Mouse (Mus musculus) frontal cortex, postnatal 36 days (tissue): ENCODE data around the gene Mrpl20.

Experiments
- DNase-seq, 2 experiments: peaks; one replicate each; pipeline ENCODE4 v3.0.0; 2022; ENCODE audit warnings: low spot score in 2 of 2

Mrpl20 gene

DNA sequence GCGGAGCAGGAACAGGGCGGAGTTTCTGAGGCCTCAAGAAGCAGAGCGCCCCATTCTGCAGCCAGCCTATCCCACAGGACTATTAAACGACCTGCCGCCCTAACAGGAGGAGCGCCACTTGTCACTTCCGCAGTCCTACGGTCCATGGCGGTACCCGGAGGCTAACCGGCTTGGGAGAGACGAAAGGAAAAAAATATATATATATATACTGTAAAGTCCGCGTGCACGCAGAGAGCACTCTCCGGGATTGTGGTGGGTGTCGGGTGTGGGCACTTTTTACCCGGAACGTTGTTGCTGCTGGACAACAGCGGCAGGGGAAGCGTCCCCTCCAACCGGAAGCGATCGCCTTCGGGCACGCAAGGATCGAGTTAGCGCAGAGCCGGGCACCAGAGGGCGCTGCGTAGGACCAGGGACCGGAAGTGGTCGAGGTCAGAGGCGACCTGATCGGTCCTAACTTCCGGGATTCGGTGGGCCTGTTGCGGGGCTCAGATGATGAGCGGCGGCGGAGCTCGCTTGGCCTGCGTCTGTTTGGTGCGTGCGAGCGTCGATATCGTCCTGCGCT is 28.6 kb downstream of the Mrpl20 start, which contains the start of gene Aurkaip1:
Gene Aurkaip1, plus strand, starts transcription at position 68 of the 562 bp plus-strand sequence.
- DNase-seq, result peak; percentile 93 to 95

DNA sequence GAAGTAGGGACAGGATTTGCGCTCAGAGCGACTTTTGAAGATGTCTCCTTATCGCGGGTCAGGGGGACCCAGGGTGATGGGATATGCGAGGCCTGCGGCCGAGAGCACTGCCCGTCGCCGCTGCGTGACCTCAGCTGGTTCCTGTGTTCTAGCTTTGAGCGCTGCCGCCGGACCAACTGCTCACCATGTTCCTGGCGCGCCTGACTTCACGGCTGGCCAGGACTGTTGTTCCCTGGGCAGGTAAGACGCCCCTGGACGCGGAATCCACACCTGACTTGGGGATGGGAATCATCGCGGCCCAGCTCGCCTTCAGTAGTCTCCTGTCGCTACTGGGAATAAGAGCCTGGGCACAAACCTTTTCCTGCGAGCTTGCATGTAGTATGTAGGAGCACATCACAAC is 29.2 kb downstream of the Mrpl20 start:
- peak in 1 of 2 experiments; percentile 10 for DNase-seq

DNA sequence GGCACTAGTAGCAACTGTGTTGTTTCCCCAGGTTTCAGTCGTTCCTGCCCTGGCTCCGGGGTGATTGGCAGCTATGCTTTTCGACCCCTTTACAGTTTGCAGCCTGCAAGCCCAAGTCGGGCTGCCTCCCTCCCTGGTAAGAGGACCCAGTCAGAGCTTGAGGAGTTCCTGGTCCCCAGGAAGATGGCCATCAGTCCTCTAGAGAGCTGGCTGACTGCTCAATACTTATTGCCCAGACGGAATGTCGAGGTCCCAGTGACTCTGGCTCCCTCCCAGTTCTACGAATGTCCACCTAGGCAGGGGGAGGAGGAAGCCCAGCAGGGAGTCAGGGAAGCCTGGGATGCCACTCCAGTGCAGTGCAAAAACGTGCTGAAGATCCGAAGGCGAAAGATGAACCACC is 29.6 kb downstream of the Mrpl20 start:
- no peak for DNase-seq

DNA sequence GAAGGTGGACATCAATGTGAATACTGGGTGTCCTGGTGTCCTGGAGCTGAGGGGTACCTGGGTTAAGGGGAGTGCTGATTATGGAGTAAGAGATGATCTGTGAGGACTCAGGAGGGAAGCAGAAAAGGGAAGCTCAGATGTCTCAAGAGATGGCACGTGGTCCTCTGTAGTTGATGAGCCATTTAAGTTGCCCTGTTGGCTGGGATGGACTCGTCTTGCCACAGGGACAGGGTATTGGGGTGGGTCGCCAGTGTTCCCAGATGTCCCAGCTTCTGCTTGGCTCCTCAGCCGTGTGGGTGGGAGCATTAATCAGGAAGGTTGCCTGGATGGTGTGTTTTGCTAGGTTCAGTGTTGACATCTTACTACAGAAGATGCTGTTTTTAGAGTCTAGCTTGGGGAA is 30.6 kb downstream of the Mrpl20 start:
- DNase-seq, result no peak

DNA sequence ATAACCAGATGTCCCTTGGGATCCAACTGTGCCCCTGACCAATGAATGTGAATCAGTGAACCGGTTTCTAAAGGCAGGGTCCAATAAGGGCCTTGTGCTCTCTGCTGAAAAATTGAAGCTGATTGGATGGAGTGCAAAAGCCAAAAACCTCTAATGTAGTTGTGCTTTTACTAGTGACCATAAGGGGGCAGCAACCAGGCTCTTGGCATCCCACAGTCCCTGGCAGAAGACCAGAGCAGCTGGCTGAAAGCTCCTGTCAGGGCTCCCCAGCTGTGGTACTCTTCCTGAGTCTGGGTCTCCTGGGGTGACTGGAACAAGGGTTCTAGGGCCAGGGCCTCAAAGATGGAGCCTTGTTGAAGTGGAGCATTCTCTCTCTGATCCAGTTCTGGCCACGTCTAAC is 31.2 kb downstream of the Mrpl20 start:
- DNase-seq, result peak; percentile 73 to 81

DNA sequence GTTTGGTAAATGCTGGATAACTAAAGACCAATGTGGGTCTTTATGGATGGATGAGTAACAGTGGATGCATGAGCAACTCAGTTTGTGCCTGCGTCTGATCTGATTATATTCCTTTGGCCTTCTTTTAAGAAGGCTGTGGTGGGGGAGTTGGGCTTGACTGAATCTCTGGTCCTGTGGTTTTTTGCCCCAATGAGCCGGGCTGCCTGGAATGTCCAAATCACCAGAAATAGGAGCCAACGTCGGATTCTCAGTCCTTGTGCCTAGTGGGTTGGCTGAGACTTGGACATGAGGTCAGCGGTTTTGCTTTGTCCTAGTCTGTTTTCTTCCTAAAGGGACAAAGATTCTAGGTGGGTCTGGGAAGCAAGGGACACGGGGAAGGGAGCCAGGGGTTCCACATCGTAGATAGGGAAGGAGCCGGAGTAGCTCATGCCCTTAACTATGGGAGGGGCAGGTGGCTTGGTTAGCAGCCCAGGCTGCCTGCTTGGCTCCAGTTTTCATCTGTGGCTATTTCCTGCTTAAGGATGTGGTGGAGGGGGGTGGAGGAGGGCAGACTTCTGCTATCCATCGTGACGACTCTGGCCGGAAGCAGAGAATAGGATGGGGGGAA is 34.8 kb downstream of the Mrpl20 start:
- no peak for DNase-seq

DNA sequence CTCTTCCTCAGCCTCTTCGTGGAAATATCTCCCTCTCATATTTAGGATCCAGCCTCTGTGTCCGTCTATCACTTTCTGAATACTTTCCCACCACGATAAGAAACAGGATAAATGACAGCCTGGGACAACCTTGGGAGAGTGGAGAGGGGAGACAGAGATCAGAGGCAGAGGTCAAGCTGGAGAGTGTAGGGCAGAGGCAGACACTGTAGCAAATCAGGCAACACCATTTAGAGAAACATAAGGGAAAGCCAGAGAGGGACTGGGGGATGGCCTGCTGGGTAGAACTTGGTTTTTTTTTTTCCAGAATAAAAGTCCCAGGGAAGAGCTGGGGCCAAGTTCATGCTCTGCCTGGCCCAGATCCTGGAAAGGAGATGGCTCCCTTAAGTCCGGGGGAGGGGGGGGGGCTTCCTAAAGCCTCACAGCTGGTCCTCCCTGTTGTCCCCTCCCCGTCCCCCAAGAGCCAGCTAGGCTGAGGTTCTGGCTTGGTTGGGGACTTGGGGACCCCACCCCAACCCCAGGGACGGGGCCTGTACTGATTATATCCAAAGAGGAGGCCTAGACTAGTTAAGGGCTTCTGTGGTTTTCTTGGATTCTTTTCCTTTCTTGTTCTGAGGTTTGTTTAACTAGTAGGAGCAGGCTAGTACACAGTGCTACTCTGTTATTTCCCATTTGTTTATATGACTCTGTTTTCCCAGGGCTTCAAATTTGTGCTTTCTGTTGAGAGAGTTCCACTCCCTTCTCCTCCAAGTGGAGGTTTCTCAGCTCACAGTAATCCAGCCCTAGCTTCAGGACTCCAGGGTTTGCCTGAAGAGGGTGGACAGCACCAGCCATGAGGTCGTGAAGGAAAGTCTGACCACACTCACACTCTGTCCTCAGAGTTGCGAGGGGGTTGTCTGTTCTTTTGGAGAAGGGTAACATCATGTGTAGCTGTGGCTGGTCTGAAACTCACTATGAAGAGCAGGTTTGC is 35.8 kb downstream of the Mrpl20 start:
- DNase-seq, result no peak

DNA sequence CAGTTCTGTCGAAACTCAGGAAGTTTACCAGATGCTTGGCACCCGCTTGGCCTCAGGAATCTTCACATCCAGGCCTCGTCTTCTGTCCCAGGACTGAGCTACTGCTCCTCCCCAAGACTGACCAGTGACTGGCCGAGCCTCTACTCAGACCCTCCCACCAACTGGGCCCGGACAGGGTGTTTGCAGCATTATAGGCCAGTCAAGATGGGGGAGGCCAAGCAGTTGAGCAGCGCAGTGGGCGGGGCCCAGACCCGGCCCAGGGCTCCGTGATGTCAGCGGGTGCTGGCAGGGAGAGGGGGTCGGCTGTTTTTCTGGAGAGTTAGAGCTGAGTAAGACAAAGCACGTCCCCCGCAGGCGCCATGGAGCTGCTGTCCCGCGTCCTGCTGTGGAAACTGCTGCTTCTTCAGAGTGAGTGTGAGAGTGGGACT is 36.8 kb downstream of the Mrpl20 start, which contains the start of gene Mxra8:
Gene Mxra8, plus strand, starts transcription at position 198 of the 428 bp plus-strand sequence.
- no peak for DNase-seq

DNA sequence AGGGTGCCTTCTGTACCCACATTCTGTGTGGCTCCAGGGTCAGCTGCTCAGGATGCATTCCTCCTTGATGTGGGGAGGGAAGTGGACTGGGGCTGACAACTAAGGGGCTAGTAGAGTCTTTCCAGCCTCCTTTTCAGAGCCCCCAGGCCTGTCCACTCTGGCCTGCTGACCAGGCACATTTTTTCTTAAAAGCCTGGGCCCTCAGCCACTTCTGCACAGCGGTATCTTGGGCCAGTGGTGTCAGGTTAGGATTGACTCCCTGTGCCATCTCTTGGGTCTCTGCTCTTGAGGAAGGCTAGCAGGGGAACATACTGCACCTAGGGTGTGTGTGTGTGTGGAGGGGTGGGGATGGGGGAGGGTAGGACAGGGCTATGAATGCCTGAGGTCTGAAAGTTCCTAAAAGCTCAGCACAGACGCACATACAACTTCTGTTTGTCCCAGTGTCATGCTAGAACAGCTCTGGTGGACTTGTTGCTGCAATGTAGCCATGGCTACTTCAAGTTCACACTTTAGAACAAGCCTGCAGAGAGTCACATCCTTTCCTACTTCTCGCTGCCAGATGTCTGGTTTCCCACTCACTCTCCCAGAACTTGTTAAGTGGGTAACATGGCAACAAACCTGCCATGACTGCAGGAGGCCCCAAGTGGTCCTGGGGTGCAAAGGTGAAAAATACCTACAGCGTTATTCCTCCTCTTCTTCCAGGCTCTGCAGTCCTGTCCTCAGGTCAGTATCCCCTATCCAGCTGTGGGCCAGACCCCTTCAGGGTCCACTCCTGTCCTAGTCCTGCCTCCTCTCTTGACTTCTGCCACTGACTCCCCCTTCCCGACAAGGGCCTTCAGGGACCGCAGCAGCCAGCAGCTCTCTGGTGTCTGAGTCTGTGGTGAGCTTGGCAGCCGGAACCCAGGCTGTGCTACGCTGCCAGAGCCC is 37.7 kb downstream of the Mrpl20 start:
- DNase-seq, result no peak

DNA sequence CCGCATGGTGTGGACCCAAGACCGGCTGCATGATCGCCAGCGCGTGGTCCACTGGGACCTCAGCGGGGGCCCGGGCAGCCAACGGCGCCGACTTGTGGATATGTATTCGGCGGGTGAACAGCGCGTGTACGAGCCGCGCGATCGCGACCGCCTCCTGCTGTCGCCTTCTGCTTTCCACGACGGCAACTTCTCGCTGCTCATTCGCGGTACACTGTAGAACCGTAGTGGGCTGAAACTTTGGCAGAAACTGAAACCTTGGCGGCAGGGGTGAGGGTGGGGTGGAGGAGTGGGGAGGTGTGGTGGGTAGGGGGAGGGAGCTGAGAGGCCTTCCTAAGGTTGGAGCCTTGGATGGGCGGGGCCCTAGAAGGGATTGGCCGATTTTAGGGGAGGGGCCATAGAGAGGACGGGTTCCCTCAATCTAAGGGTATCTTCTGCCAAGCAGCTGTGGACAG is 38.4 kb downstream of the Mrpl20 start:
- peak in 1 of 2 experiments; percentile 33 for DNase-seq

DNA sequence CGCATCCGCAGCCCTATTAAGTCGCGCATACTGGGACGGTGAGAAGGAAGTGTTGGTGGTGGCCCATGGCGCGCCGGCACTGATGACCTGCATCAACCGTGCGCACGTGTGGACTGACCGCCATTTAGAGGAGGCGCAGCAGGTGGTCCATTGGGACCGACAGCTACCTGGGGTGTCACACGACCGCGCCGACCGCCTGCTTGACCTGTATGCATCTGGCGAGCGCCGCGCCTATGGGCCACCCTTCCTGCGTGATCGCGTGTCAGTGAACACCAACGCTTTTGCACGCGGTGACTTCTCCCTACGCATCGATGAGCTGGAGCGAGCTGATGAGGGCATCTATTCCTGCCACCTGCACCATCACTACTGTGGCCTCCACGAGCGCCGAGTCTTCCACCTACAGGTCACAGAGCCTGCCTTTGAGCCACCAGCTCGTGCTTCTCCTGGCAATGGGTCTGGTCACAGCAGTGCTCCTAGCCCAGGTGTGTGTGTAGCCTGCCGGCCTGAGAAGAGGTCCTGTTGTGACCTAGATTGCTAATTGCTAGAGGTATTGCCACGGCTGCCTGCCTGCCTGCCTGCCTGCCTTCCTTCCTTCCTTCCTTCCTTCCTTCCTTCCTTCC is 39.1 kb downstream of the Mrpl20 start:
- no peak for DNase-seq

DNA sequence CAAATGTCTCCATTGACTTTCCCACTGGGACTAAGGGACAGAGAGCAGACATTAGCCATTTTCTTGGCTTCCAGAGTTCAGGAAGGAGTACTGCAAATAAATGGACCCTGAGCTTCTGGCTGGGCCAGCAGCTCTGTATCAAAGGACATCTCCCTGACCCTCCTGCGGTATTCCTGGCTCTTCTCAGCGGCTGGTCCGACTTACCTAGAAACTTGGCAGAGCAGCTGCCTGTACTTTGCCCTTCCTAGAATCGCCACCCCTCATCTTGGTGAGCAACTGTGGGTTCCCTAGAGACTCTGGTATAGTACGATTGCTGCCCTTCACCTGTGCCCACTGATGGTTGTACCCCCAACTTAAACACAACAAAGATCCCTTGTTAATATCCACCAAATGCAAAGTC is 40.6 kb downstream of the Mrpl20 start:
- DNase-seq, result no peak

DNA sequence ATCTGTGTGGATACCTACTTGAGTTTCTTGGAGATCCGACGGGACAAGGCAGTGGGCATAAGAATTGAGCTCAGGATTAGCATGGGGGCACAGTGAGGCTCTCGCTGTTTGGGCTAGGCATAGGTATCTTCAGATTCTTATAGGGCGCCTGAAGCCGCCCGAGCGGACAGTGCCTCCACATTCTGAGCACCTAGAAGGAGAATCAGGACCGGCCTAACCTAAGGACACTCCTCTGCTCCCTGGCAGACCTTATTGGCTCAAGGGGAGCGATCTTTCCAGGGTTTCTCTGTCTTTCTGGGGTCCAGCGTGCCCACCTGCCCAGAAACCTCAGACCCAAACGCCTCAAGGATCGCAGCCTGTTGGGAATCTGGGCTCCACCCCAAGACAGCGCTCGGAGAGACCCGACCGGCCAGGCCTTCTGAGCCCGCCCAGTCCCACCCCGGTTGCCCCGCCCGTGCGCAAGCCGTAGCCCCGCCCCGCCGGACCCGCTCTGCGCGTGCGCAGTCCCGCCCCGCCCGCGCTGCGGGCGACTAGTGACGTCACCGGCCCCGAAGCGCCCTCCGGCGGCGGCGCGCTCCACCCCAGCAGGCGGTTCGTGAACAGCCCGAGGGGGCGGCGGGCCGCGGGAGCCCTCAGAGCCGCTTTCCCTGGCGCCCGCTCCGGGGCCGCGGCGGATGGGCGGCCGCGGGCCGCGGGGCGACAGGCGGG is 44.3 kb downstream of the Mrpl20 start, which contains the start of gene Dvl1:
Gene Dvl1, plus strand, starts transcription at position 532 of the 708 bp plus-strand sequence.
- DNase-seq, result peak; percentile 93 to 96

DNA sequence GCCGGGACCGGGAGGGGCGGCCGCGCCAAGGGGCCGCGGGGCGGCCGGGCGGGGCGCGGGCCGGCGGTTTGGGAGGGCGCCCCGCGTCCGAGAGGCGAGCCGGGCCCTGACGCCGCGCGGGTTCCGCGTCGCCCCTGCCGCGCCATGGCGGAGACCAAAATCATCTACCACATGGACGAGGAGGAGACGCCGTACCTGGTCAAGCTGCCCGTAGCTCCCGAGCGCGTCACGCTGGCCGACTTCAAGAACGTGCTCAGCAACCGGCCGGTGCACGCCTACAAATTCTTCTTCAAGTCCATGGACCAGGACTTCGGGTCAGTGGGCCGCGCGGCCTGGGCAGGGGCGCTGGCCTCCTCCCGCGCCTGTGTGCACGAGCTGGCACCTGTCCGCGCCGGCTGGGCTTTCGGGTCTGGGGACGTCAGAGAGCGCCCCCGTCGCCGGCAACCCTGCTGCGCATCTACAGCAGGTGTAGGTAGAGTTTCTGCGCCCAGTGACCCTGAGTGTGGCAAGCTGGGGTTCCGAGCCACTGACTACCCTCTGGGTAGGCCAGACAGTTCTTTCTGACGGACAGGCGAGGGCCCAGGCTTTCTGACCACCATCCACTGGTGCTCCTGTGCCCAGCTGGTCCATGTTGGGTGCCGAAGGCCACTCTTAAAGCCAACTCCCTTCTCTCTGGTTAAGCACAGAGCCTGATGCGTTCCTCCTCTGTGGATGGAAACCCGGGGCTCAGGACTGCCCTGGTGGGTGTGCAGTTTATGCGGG is 45.1 kb downstream of the Mrpl20 start:
- DNase-seq, result no peak

DNA sequence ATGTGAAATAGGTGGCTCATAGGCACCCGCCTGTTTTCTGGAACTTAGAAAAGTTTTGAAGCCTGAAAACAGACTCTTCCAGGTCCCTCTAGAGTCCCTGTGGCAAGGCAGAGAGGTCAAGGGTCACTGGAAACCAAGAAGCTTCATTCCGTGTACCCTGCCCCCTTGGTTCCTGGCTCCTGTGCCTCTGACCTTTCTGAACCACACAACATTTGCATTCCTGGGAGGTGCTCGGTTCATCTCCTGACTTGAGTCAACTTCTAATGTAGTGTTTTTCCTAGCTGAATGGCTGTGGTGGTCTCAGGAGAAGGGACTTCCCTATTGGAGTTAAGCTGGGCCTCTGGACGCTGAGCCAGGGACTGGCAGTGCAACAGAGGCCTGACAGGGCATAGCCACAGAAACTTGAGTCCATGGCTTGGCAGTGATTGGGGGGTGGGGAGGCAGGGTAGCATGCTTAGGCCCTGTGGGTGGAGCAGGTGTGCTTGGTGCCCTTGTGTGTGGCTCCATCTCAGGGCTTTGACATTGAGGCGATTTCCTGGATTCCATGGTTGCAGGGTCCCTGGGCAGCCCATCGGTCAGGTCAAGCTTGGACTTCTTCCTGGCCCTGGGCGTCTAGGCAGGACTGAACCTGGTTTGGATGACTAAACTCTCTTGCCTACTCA is 45.9 kb downstream of the Mrpl20 start:
- DNase-seq, result no peak

DNA sequence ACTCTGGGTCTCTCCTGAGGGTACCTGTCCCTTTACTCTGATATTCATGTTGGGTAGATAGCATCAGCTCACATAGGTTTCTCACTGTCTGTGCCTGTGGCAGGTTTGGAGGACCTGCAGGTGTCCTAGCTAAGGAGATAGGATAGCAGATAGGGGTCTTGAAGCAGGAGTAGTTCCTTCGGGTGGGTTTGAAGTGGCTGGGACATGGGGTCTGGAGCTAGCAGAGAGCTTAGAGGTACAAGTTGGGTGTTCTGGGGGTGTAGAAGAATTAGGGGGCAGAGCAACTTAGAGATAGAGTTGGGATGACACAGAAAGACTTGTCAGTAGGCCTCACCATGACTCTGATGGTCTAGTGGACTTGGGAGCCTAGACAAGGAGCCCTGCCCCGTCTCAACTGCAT is 46.7 kb downstream of the Mrpl20 start:
- DNase-seq, result no peak

DNA sequence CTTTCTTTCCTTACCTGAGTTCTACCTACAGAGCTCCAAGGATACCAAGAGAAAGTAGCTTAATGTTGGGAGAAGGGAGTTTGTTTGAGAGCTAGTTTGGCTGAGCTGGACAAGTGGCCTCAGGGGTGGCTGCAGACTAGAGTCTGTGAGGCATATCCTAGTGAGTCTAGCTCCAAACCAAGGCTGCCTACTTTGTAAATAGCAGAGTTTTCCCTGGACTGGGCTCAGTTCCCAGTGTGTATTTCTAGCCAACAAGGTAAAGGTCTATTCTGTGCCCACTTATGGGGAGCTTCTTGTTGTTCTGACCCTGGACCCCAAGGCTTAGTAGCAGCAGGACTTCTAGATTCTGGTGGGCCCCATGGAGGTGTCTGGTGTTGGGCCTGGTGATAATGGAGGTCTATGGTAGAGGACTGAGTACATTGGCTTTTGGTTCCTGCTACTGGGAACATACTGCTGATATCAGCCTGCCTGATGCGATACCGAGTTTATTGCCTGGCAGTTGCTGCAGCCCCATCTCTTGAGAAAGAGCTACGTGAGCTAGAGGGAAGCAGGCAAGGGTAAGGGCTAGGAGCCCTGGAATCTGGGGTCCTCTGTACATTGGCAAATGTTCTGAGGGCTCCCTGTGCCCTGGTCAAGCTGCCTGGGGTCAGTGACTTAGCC is 47.2 kb downstream of the Mrpl20 start:
- no peak for DNase-seq

DNA sequence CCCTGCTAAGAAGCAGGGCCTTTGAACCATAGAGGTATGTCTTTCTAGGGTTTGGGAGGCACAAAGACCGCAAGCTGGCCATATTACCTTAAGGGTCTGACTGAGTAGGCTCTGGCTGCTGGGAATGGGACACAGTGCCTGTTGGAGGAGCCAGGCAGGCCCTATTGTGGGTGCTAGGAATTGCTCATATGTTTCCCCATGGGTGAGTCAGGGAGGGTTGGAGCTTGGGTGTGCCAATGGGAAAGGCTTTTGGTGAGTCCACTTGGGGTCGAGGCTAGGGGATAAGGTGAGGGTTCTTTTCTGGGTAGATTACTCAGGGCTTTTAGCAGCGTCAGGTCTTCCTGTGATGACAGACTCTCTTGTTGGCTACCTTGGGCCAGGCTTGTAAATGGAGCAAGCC is 48.7 kb downstream of the Mrpl20 start:
- no peak for DNase-seq
